Mouse (Mus musculus) ES-Bruce4 (cell line): ENCODE results near the gene Cbx5.

ENCODE experiments used
- CTCF ChIP-seq: IDR thresholded peaks from one replicate; pipeline ENCODE4 v1.8.1; 2011; ENCODE audit warnings: low read depth, low read length
- POLR2A ChIP-seq: IDR thresholded peaks from one replicate; pipeline ENCODE4 v1.8.1; 2011; ENCODE audit warnings: low read length; ENCODE audit not compliant: insufficient read depth

GRCm38 (mm10) chr15:103185462-103186198 is 54.0 kb downstream of the Cbx5 start:
- TF ChIP-seq POLR2A, result no peak
- peak; percentile 82 for TF ChIP-seq CTCF
